Mouse (Mus musculus): ENCODE measurements at regions not wholly inside any gene's neighbourhood (a gene's known extent, or its start where the extent isn't known, plus 50 kb on each side); places are given as distances from the start of the nearest gene placed in this dataset.

DNA sequence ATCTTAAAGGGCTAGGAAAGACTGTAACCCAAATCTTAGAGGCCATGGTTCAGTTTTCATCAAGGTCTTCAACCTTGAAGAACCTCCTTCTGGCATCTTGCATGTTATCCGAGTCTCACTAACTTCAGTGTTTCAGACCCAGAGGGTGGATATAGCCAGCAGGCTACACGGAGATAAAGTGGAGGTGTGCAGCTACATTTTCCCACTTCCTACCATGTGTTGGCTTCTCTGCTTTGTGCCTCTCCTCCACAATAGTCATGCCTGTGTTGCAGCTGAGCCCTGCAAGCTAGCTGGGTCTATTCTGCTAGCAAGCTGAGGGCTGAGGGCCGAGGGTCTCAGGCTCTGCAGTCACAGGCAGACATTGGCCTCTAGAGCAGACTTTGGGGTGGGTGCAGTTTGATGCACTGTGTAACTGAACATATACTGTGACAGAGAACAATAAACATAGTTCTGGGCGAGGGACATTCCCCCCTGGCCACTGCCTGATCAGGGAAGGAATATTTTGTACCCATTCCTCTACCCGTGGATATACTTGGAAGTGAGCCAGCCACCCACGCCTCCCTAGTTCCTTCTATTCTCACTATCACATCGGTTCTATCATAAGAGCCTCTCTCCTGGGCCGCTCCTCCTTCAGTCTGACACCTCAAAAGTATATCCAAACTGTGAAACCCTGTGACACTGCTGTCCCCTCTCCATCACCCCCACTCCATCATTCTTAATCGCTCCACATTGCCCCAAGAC lies 152.6 kb upstream of the Mycn start:
- Histone ChIP-seq H3K4me1 (ENCODE audit: control insufficient read depth in 2 of 2, insufficient read depth in 2 of 2, low read length in 2 of 2, poor library complexity in 1 of 2) (no peaks in the 10 kb centered on the region), H3K9ac (ENCODE audit: insufficient read depth, low read depth, low read length, poor library complexity, severe bottlenecking) (no peak overlapping the region), H3K36me3 (ENCODE audit: control insufficient read depth, insufficient read depth, low read length, poor library complexity, severe bottlenecking) (no peaks in the 10 kb centered on the region), H3K9me3 (ENCODE audit: control insufficient read depth, insufficient read depth, low read depth, low read length) (no peaks in the 10 kb centered on the region), H3K4me3 (ENCODE audit: insufficient read depth in 1 of 2, low read depth in 1 of 2, low read length in 2 of 2, poor library complexity in 1 of 2, severe bottlenecking in 1 of 2) (no peak overlapping the region), H3K27ac (ENCODE audit: insufficient read depth, low read depth, low read length, poor library complexity, severe bottlenecking) (no peak overlapping the region)
- in situ Hi-C loops (cut with MboI; ENCODE audit: low sequenced_read_pairs in 2 of 2, unreplicated experiment in 2 of 2): no loop called here
- DNase-seq (ENCODE audit: low read depth, low spot score): no peak
- TF ChIP-seq ZC3H11A (IDR thresholded peaks at IDR 0.05; ENCODE audit: borderline replicate concordance, low read depth, low read length): no peak

DNA sequence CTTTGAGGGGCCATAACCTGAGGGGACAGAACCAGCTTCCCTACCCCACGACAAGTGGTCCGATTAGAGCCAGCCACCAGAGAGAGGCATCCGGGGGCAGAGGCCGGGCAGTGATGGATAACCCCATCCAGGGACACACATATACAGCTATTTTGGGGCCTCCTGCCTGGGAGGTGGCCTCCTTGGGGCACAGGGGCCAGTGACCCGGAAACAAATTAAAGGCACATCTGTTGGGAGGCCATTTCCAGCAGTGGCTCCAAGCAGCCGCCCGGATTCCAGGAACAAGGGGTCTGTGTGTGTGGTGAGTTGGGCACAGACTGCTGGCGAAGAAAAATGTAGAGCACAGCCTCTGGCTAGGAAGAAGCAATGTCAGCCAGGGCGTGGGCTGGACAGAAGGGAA lies 144.2 kb upstream of the Mycn start:
- in situ Hi-C loops (cut with MboI; ENCODE audit: low sequenced_read_pairs in 2 of 2, unreplicated experiment in 2 of 2): no loop called here
- no peak for DNase-seq (ENCODE audit: low read depth, low spot score)
- Histone ChIP-seq H3K4me3 (ENCODE audit: insufficient read depth in 1 of 2, low read depth in 1 of 2, low read length in 2 of 2, poor library complexity in 1 of 2, severe bottlenecking in 1 of 2) (no peak overlapping the region), H3K4me1 (ENCODE audit: control insufficient read depth in 2 of 2, insufficient read depth in 2 of 2, low read length in 2 of 2, poor library complexity in 1 of 2) (no peaks in the 10 kb centered on the region), H3K9me3 (ENCODE audit: control insufficient read depth, insufficient read depth, low read depth, low read length) (no peaks in the 10 kb centered on the region), H3K27ac (ENCODE audit: insufficient read depth, low read depth, low read length, poor library complexity, severe bottlenecking) (no peak overlapping the region), H3K36me3 (ENCODE audit: control insufficient read depth, insufficient read depth, low read length, poor library complexity, severe bottlenecking) (no peaks in the 10 kb centered on the region), H3K9ac (ENCODE audit: insufficient read depth, low read depth, low read length, poor library complexity, severe bottlenecking) (no peak overlapping the region)
- TF ChIP-seq CHD2 (IDR thresholded peaks at IDR 0.05; ENCODE audit: low read depth, low read length) (no peak), HCFC1 (IDR thresholded peaks at IDR 0.05; ENCODE audit: borderline replicate concordance, insufficient read depth, low read length) (no peak), ZC3H11A (IDR thresholded peaks at IDR 0.05; ENCODE audit: borderline replicate concordance, low read depth, low read length) (no peak), ZNF384 (IDR thresholded peaks at IDR 0.05; ENCODE audit: low read depth, low read length) (no peak), MAFK (IDR thresholded peaks at IDR 0.05; ENCODE audit: insufficient read depth, low read depth, low read length) (no peak)

DNA sequence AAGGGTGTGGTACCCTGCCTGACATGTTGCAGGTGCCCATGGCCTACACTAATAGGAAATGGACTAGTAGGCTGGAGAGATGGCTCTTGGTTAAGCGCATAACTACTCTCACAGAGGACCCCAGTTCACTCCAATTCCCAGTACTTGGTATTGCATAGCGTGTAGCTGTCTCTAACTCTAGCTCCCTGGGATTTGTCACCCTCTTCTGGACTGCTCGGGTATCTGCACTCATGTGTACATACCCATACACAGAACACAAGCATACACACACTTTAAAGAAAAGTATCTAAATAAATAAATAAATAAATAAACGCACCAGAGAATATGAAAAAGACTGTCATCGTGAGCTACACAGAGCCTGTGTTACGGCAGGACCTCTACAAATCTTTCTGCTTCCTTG lies 143.8 kb upstream of the Mycn start:
- H3K4me3 ChIP-seq (ENCODE audit: insufficient read depth in 1 of 2, low read depth in 1 of 2, low read length in 2 of 2, poor library complexity in 1 of 2, severe bottlenecking in 1 of 2): no peak overlapping the region
- H3K9ac ChIP-seq (ENCODE audit: insufficient read depth, low read depth, low read length, poor library complexity, severe bottlenecking): no peak overlapping the region
- no peaks in the 10 kb centered on the region for H3K36me3 ChIP-seq (ENCODE audit: control insufficient read depth, insufficient read depth, low read length, poor library complexity, severe bottlenecking)
- TF ChIP-seq ZC3H11A (IDR thresholded peaks at IDR 0.05; ENCODE audit: borderline replicate concordance, low read depth, low read length): peak; percentile 89
- TF ChIP-seq HCFC1 (IDR thresholded peaks at IDR 0.05; ENCODE audit: borderline replicate concordance, insufficient read depth, low read length): no peak
- in situ Hi-C loops (cut with MboI; ENCODE audit: low sequenced_read_pairs in 2 of 2, unreplicated experiment in 2 of 2): no loop called here
- no peak for DNase-seq (ENCODE audit: low read depth, low spot score)
- H3K4me1 ChIP-seq (ENCODE audit: control insufficient read depth in 2 of 2, insufficient read depth in 2 of 2, low read length in 2 of 2, poor library complexity in 1 of 2): no peaks in the 10 kb centered on the region
- no peak overlapping the region for H3K27ac ChIP-seq (ENCODE audit: insufficient read depth, low read depth, low read length, poor library complexity, severe bottlenecking)
- H3K9me3 ChIP-seq (ENCODE audit: control insufficient read depth, insufficient read depth, low read depth, low read length): no peaks in the 10 kb centered on the region

DNA sequence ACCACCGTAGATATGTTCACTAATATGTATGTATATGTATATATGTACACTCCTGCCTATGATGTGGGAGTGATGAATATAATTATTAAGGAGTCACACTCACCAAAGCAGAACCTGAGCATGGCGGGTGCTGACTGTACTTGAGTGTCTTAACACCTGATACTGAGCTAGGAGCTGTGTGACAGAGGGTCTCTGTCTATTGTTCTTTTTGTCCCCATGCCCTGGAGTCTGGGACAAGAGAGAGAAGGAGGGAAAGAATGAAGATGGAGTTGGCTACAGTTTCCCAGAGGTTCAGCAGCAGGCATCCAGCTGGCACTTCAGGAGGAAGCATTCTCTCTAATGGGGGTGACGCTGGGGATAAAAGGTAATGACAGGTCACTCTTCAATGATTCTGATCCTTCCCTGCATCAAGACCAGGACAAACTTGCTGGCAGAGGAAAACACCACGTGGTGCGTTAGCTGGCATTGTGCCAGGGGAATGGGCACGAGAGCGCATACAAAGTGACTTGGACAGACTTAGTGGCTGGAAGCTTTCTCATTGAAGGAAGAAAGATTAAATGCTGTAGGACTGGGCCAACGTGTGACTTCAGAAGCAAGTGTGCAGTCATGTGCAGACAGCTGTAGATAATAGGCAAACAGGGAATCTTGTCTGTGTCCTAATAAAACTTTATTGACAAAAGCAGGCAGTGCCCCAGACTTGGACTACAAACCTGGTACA lies 141.8 kb upstream of the Mycn start:
- in situ Hi-C loops (cut with MboI; ENCODE audit: low sequenced_read_pairs in 2 of 2, unreplicated experiment in 2 of 2): no loop called here
- Histone ChIP-seq H3K9ac (ENCODE audit: insufficient read depth, low read depth, low read length, poor library complexity, severe bottlenecking) (no peak overlapping the region), H3K36me3 (ENCODE audit: control insufficient read depth, insufficient read depth, low read length, poor library complexity, severe bottlenecking) (no peaks in the 10 kb centered on the region), H3K4me1 (ENCODE audit: control insufficient read depth in 2 of 2, insufficient read depth in 2 of 2, low read length in 2 of 2, poor library complexity in 1 of 2) (no peaks in the 10 kb centered on the region), H3K27ac (ENCODE audit: insufficient read depth, low read depth, low read length, poor library complexity, severe bottlenecking) (no peak overlapping the region), H3K9me3 (ENCODE audit: control insufficient read depth, insufficient read depth, low read depth, low read length) (no peaks in the 10 kb centered on the region), H3K4me3 (ENCODE audit: insufficient read depth in 1 of 2, low read depth in 1 of 2, low read length in 2 of 2, poor library complexity in 1 of 2, severe bottlenecking in 1 of 2) (no peak overlapping the region)
- no peak for DNase-seq (ENCODE audit: low read depth, low spot score)
- no peak for TF ChIP-seq ZC3H11A (IDR thresholded peaks at IDR 0.05; ENCODE audit: borderline replicate concordance, low read depth, low read length)
- TF ChIP-seq ZNF384 (IDR thresholded peaks at IDR 0.05; ENCODE audit: low read depth, low read length): no peak
- TF ChIP-seq CHD2 (IDR thresholded peaks at IDR 0.05; ENCODE audit: low read depth, low read length): no peak
- TF ChIP-seq HCFC1 (IDR thresholded peaks at IDR 0.05; ENCODE audit: borderline replicate concordance, insufficient read depth, low read length): no peak
- no peak for TF ChIP-seq MAFK (IDR thresholded peaks at IDR 0.05; ENCODE audit: insufficient read depth, low read depth, low read length)

DNA sequence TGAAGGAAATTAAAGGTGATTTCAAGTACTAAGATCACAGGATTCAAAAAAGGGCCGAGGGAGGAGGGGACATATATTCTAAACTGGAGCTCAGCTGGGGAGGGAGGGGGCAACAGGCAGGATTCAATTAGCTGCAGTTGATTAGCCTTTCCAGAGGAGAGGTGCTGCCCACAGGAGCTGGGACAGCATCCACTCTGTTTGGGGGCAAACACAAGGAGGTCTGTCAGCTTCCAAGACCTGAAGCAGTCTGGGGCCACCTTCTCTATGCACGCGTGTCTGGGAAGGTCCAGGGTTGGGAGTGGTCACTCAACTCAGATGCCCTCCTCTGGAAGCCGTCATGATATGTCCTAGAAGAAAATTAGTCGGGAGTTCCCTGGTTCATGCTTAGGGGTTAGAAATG lies 139.1 kb upstream of the Mycn start:
- H3K36me3 ChIP-seq (ENCODE audit: control insufficient read depth, insufficient read depth, low read length, poor library complexity, severe bottlenecking): no peaks in the 10 kb centered on the region
- H3K4me1 ChIP-seq (ENCODE audit: control insufficient read depth in 2 of 2, insufficient read depth in 2 of 2, low read length in 2 of 2, poor library complexity in 1 of 2): no peaks in the 10 kb centered on the region
- H3K9ac ChIP-seq (ENCODE audit: insufficient read depth, low read depth, low read length, poor library complexity, severe bottlenecking): no peak overlapping the region
- H3K9me3 ChIP-seq (ENCODE audit: control insufficient read depth, insufficient read depth, low read depth, low read length): no peaks in the 10 kb centered on the region
- no peak for DNase-seq (ENCODE audit: low read depth, low spot score)
- H3K27ac ChIP-seq (ENCODE audit: insufficient read depth, low read depth, low read length, poor library complexity, severe bottlenecking): no peak overlapping the region
- in situ Hi-C loops (cut with MboI; ENCODE audit: low sequenced_read_pairs in 2 of 2, unreplicated experiment in 2 of 2): no loop called here
- TF ChIP-seq MAFK (IDR thresholded peaks at IDR 0.05; ENCODE audit: insufficient read depth, low read depth, low read length) (no peak), HCFC1 (IDR thresholded peaks at IDR 0.05; ENCODE audit: borderline replicate concordance, insufficient read depth, low read length) (no peak), ZNF384 (IDR thresholded peaks at IDR 0.05; ENCODE audit: low read depth, low read length) (no peak), CHD2 (IDR thresholded peaks at IDR 0.05; ENCODE audit: low read depth, low read length) (no peak), ZC3H11A (IDR thresholded peaks at IDR 0.05; ENCODE audit: borderline replicate concordance, low read depth, low read length) (no peak)
- H3K4me3 ChIP-seq (ENCODE audit: insufficient read depth in 1 of 2, low read depth in 1 of 2, low read length in 2 of 2, poor library complexity in 1 of 2, severe bottlenecking in 1 of 2): no peak overlapping the region

Data from ES-E14 (cell line).